Mouse (Mus musculus) bone marrow, adult 2 months (tissue): ENCODE measurements around the gene Rnase4.

Experiments used
- CTCF ChIP-seq: fragments of 200-500 bp; IDR thresholded peaks from 2 replicates; pipeline ENCODE4 v1.5.1; 2011; ENCODE audit warnings: low read length, control low read depth; ENCODE audit not compliant: control insufficient read depth, insufficient read depth
- POLR2A ChIP-seq: fragments of 200-500 bp; IDR thresholded peaks from 2 replicates; pipeline ENCODE4 v1.6.1; 2011; ENCODE audit warnings: low read depth, mild to moderate bottlenecking, control low read depth, low read length, borderline replicate concordance; ENCODE audit not compliant: control insufficient read depth

- TF ChIP-seq CTCF (no peak), POLR2A (no peak)
These were observed 43.0 kb upstream of the Rnase4 start for GRCm38 (mm10) chr14:51047846-51048245.
